Mouse (Mus musculus) lung, postnatal 0 days (tissue): ENCODE results near the gene Ninl.
A peak's percentile ranks its signal among the peaks of the same experiment; 100 is the strongest.

ENCODE experiments used
- CTCF ChIP-seq: IDR thresholded peaks from 2 replicates; pipeline ENCODE4 v1.5.1; 2016; ENCODE audit warnings: antibody characterized with exemption, mild to moderate bottlenecking
- EP300 ChIP-seq: IDR thresholded peaks from 2 replicates; pipeline ENCODE4 v1.6.1; 2016; ENCODE audit warnings: antibody characterized with exemption, mild to moderate bottlenecking, control low read depth

- TF ChIP-seq CTCF (peak; percentile 24), EP300 (no peak)
These were observed 134.8 kb downstream of the Ninl start, which contains the start of gene Abhd12 for GRCm38 (mm10) chr2:150904272-150904935.
